Mouse (Mus musculus) testis, adult 2 months (tissue): Measurements from ENCODE around the gene Kcnip3.

Source experiments
- CTCF ChIP-seq: fragments of 200-500 bp; IDR thresholded peaks from 2 replicates; pipeline ENCODE4 v1.5.1; 2012; ENCODE audit warnings: low read depth, mild to moderate bottlenecking, inconsistent platforms, low read length, moderate library complexity; ENCODE audit not compliant: control insufficient read depth, insufficient read depth, insufficient replicate concordance
- POLR2A ChIP-seq: fragments of 200-500 bp; IDR thresholded peaks from 2 replicates; pipeline ENCODE4 v1.6.1; 2012; ENCODE audit warnings: low read depth, mild to moderate bottlenecking, inconsistent platforms, low read length, moderate library complexity; ENCODE audit not compliant: control insufficient read depth

GRCm38 (mm10) chr2:127459341-127459740 lies 62.6 kb downstream of the Kcnip3 start:
- no peak for TF ChIP-seq POLR2A
- TF ChIP-seq CTCF: no peak
